Mouse (Mus musculus) midbrain, postnatal 0 days (tissue): ENCODE data around the gene Tra2a. TPM values are rescaled to one million over a fixed set of nuclear protein-coding genes. Genes with fewer than 3 reads are reported as not detected.

Experiments
- ATAC-seq: fragments of 200-750 bp; cut with Nextera tagmentation; 2 replicates; pipeline ENCODE4 v1.8.0; 2017; ENCODE audit warnings: moderate number of reproducible peaks, mild to moderate bottlenecking, moderate TSS enrichment, moderate library complexity; ENCODE audit not compliant: low FRiP score
- DNase-seq: peaks from one replicate; pipeline ENCODE4 v3.0.0-alpha.2; 2015; ENCODE audit warnings: low spot score
- H3K27ac ChIP-seq: fragments of 300-500 bp; sonication (generic); 2 replicates; pipeline ENCODE4 v1.5.1; 2014; ENCODE audit warnings: low read depth, mild to moderate bottlenecking, low read length, mixed read lengths
- H3K27me3 ChIP-seq: fragments of 300-500 bp; sonication (generic); 2 replicates; pipeline ENCODE4 v1.6.1; 2014; ENCODE audit warnings: low read length, control low read depth, mixed read lengths; ENCODE audit not compliant: insufficient read depth
- H3K36me3 ChIP-seq: fragments of 300-500 bp; sonication (generic); 2 replicates; pipeline ENCODE4 v1.6.1; 2014; ENCODE audit warnings: low read length, control low read depth, mixed read lengths; ENCODE audit not compliant: insufficient read depth
- H3K4me1 ChIP-seq: fragments of 300-500 bp; sonication (generic); 2 replicates; pipeline ENCODE4 v1.6.1; 2014; ENCODE audit warnings: mild to moderate bottlenecking, control low read depth, antibody characterized with exemption, low read length, mixed read lengths; ENCODE audit not compliant: insufficient read depth
- H3K4me2 ChIP-seq: fragments of 300-500 bp; sonication (generic); 2 replicates; pipeline ENCODE4 v1.6.1; 2014; ENCODE audit warnings: low read depth, mild to moderate bottlenecking, low read length, mixed read lengths; ENCODE audit not compliant: poor library complexity, severe bottlenecking
- H3K4me3 ChIP-seq: fragments of 300-500 bp; sonication (generic); 2 replicates; pipeline ENCODE4 v1.5.1; 2014; ENCODE audit warnings: low read depth, mild to moderate bottlenecking, low read length, moderate library complexity
- H3K9ac ChIP-seq: fragments of 300-500 bp; sonication (generic); replicated peaks from 2 replicates; pipeline ENCODE4 v1.6.1; 2014; ENCODE audit warnings: mild to moderate bottlenecking, low read length, moderate library complexity, mixed read lengths; ENCODE audit not compliant: poor library complexity, severe bottlenecking
- H3K9me3 ChIP-seq: fragments of 300-500 bp; sonication (generic); 2 replicates; pipeline ENCODE4 v1.6.1; 2016; ENCODE audit warnings: low read length, control low read depth
- CTCF ChIP-seq: IDR thresholded peaks from 2 replicates; pipeline ENCODE4 v1.5.1; 2016; ENCODE audit warnings: antibody characterized with exemption, mild to moderate bottlenecking
- WGBS: fragments of 180-500 bp; shearing (Covaris S2); extraction: QIAGEN DNeasy Blood & Tissue Kit; methylation state at CpG from one replicate; pipeline ENCODE4 v1.1.7; 2014; 5-methylcytosine and 5-hydroxymethylcytosine counted together
- polyA plus RNA-seq: library from polyadenylated mRNA; unstranded; fragments of >200 nt; fragmentation: Nextera tagmentation; extraction: Ambion mirVana; gene quantifications from 2 replicates; pipeline ENCODE4 v1.2.1, GENCODE M21; 2015
- total RNA-seq: library from RNA; depleted of rRNA; stranded (reverse); fragments of >200 nt; gene quantifications from 2 replicates; pipeline ENCODE4 v1.2.3, GENCODE M21; 2014

Tra2a gene
- total and polyA plus RNA-seq, 2 experiments from 2014 or later, result 41.8 to 66.9 TPM

DNA sequence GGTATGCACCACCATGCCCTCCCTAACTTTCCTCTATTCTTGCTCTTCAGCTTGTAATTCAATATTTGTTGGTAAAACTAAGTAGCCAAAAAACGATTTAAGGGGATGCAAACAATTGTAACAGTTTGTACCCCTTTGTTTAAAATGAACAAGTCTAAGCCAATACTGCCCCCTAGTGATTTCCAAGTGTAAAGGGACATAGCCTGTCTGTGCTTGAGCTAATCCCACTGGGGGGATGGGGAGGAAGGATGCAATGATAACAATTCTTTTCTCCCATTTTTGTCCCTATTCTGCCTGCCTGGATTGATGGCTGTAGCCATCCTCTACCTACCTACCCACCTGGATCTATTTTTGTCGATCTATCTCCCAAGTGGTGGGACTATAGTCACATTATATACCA is 16.6 kb downstream of the Tra2a start:
- Histone ChIP-seq H3K4me3 (no peak overlapping the region), H3K27ac (no peak overlapping the region), H3K9ac (no peak overlapping the region), H3K9me3 (no peaks in the 10 kb centered on the region), H3K27me3 (no peaks in the 10 kb centered on the region), H3K4me2 (no peak overlapping the region), H3K36me3 (peaks cover 35% of the 10 kb centered on the region), H3K4me1 (no peaks in the 10 kb centered on the region)
- peak; percentile 80 for DNase-seq
- ATAC-seq, result no peak
- peak; percentile 76 for TF ChIP-seq CTCF
- 51% methylated on average over 2 of the region's 2 CpGs for WGBS

DNA sequence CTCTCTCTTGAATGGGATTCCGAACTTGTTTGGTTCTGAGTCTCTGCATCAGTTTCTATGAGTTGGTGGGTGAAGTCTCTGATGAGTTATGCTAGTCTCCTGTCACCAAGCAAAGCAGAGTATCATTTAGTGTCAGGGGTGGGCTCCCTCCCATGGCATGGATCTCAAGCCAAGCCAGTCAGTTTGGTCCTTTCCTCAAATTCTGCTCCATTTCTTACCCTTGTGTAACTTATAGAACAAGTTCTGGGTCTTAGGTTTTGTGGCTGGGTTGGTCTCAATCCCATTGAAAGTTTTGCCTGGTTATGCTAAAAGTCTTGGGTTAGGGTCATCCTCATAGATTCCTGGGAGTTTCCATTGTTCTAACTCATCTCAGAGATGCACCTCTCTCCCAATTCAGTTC is 21.5 kb downstream of the Tra2a start:
- no peak overlapping the region for H3K4me2 ChIP-seq
- no peaks in the 10 kb centered on the region for H3K27me3 ChIP-seq
- 100% methylated on average over 1 of the region's 1 CpGs for WGBS
- DNase-seq, result no peak
- peaks cover 22% of the 10 kb centered on the region for H3K36me3 ChIP-seq
- H3K9ac ChIP-seq, result no peak overlapping the region
- no peak overlapping the region for H3K4me3 ChIP-seq
- ATAC-seq, result no peak
- H3K27ac ChIP-seq, result no peak overlapping the region
- H3K9me3 ChIP-seq, result no peaks in the 10 kb centered on the region
- no peaks in the 10 kb centered on the region for H3K4me1 ChIP-seq
- no peak for TF ChIP-seq CTCF

DNA sequence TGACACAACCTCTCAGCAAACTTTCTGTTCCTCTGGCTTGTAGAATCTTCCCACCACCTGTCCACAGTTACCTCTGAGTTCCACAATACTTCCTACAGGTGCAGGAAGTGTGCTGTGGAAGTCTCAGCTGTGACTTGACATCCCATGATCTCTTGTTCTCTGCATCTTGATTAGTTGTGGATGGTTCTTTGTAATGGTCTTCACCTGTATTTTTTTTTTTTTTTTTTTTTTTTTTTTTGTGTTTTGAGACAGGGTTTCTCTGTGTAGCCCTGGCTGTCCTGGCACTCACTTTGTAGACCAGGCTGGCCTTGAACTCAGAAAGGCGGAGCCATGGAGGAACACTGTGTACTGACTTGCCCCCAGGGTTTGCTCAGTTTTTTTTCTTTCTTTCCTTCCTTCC is 22.3 kb downstream of the Tra2a start:
- WGBS, result 100% methylated on average over 1 of the region's 1 CpGs
- Histone ChIP-seq H3K9me3 (no peaks in the 10 kb centered on the region), H3K4me3 (no peak overlapping the region), H3K4me2 (no peak overlapping the region), H3K27ac (no peak overlapping the region), H3K9ac (no peak overlapping the region), H3K36me3 (peaks cover 20% of the 10 kb centered on the region), H3K4me1 (no peaks in the 10 kb centered on the region), H3K27me3 (no peaks in the 10 kb centered on the region)
- no peak for DNase-seq
- no peak for ATAC-seq
- TF ChIP-seq CTCF, result no peak

DNA sequence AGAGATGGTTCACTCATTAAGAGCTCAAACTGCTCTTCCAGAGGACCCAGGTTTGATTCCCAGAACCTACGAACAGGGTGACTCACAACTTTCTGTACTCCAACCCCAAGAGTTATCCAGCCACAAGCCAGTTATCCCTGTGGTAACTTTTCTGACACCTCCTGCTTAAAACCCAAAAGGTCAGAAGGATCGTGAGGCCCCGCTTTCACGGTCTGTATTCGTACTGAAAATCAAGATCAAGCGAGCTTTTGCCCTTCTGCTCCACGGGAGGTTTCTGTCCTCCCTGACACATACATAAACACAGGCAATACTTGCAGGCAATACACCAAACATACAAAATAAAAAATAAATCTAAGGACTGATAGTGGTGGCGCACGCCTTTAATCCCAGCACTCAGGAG is 27.5 kb downstream of the Tra2a start:
- Histone ChIP-seq H3K4me1 (no peaks in the 10 kb centered on the region), H3K4me2 (no peak overlapping the region), H3K36me3 (no peaks in the 10 kb centered on the region), H3K27ac (no peak overlapping the region), H3K4me3 (no peak overlapping the region), H3K9me3 (no peaks in the 10 kb centered on the region), H3K9ac (no peak overlapping the region), H3K27me3 (no peaks in the 10 kb centered on the region)
- DNase-seq, result peak; percentile 78
- TF ChIP-seq CTCF, result peak; percentile 19
- WGBS, result 60% methylated on average over 9 of the region's 9 CpGs
- ATAC-seq, result peak; percentile 97

DNA sequence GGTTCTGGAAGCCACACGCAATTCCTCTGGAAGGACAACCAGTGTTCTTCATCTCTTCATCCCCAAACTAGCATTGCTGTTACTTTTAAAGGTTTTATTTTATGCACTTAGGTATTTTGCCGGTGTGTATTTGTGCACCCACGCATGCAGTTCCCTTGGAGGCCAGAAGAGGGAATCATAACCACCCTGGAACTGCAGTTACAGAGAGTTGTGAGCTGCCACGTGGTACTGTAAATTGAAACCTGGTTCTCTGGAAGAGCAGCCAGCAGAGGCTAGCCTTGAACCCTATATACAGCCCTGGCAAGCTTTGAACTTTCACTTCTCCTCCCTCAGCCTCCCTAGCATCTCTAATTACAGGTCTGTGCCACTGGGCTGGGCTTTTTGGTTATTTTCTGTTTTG is 30.5 kb downstream of the Tra2a start:
- TF ChIP-seq CTCF, result peak; percentile 51
- H3K27me3 ChIP-seq, result peaks cover 1% of the 10 kb centered on the region; the same call in 1 of the 2 replicates
- H3K27ac ChIP-seq, result no peak overlapping the region
- no peaks in the 10 kb centered on the region for H3K9me3 ChIP-seq
- ATAC-seq, result no peak
- H3K36me3 ChIP-seq, result no peaks in the 10 kb centered on the region
- DNase-seq, result no peak
- no peak overlapping the region for H3K4me2 ChIP-seq
- no peak overlapping the region for H3K9ac ChIP-seq
- no peak overlapping the region for H3K4me3 ChIP-seq
- 63% methylated on average over 4 of the region's 4 CpGs for WGBS
- H3K4me1 ChIP-seq, result no peaks in the 10 kb centered on the region

DNA sequence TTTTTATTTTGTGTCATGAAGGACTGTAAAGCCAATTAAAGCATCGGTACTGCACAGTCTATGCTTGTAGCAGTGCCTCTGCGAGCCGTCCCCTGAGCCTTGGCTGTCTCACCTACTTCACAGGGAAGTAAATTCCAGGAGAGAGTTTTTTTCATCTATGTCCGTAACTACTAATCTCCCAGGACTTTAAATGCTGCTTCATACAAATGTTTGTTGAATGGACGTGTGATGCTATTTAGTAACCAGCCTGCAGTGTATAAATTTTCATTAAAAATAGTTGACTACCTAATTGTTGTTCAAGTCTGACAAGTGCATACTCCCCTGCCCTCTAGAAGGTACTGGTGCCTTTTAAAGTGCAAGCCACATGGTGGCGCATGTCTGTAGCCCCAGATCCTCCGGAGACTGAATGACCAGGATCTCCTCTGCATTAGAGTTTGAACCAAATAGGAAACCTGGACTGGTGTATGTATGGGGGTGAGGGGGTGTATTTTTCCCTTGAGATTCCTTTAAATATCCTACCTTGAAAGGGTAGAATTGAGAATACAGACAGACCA is 35.6 kb downstream of the Tra2a start:
- ATAC-seq (no peak), DNase-seq (peak; percentile 64)
- Histone ChIP-seq H3K9ac (no peak overlapping the region), H3K27ac (no peak overlapping the region), H3K9me3 (no peaks in the 10 kb centered on the region), H3K4me1 (no peaks in the 10 kb centered on the region), H3K27me3 (peaks cover 5% of the 10 kb centered on the region; the same call in 1 of the 2 replicates), H3K36me3 (no peaks in the 10 kb centered on the region), H3K4me2 (no peak overlapping the region), H3K4me3 (no peak overlapping the region)
- 14% methylated on average over 7 of the region's 7 CpGs for WGBS
- peak; percentile 77 for TF ChIP-seq CTCF
